Mouse (Mus musculus) megakaryocyte-erythroid progenitor cell, adult 5-6 weeks (primary cell): ENCODE results near the gene Rbms1. TPM values are rescaled to one million over a fixed set of nuclear protein-coding genes. Genes with fewer than 3 reads are reported as not detected.

ENCODE experiments used
- ATAC-seq: replicated peaks from 2 replicates; pipeline ENCODE4 v1.8.0; 2016; ENCODE audit warnings: mild to moderate bottlenecking, inconsistent platforms; ENCODE audit not compliant: severe bottlenecking, poor library complexity, low FRiP score, low TSS enrichment
- total RNA-seq, 2 experiments: library from RNA; stranded (forward) in 1 of 2; stranded (reverse) in 1 of 2; fragments of 200-1000, 215-1000 nt in 1 of 2; fragments of >200 nt in 1 of 2; fragmentation: Nextera tagmentation in 1 of 2; gene quantifications; 2 replicates each; pipeline ENCODE4 v1.2.3; 2014 to 2017

Rbms1 gene
- total RNA-seq, 2 experiments from 2014 or later: 8.9 to 16.4 TPM

- ATAC-seq: no peak
These were observed 165.9 kb downstream of the Rbms1 start for GRCm38 (mm10) chr2:60796969-60797669.

- ATAC-seq: no peak
These were observed 166.4 kb downstream of the Rbms1 start for GRCm38 (mm10) chr2:60796616-60796968.

- peak; percentile 34; the same call in 1 of the 2 replicates for ATAC-seq
These were observed 167.1 kb downstream of the Rbms1 start for GRCm38 (mm10) chr2:60795861-60796260.

- no peak for ATAC-seq
These were observed 170.5 kb downstream of the Rbms1 start for GRCm38 (mm10) chr2:60792506-60792905.

- no peak for ATAC-seq
These were observed 173.9 kb downstream of the Rbms1 start for GRCm38 (mm10) chr2:60789126-60789525.

- ATAC-seq: no peak
These were observed 174.7 kb downstream of the Rbms1 start for GRCm38 (mm10) chr2:60788173-60788908.

- ATAC-seq: no peak
These were observed 175.9 kb downstream of the Rbms1 start for GRCm38 (mm10) chr2:60787088-60787487.

GRCm38 (mm10) chr2:60786289-60786688, 176.7 kb downstream of the Rbms1 start:
- no peak for ATAC-seq

- peak; percentile 76 for ATAC-seq
These were observed 188.5 kb downstream of the Rbms1 start for GRCm38 (mm10) chr2:60774501-60774900.

GRCm38 (mm10) chr2:60773592-60773991, 189.4 kb downstream of the Rbms1 start:
- no peak for ATAC-seq

GRCm38 (mm10) chr2:60766420-60766819, 196.6 kb downstream of the Rbms1 start:
- ATAC-seq: no peak

- ATAC-seq: no peak
These were observed 206.8 kb downstream of the Rbms1 start for GRCm38 (mm10) chr2:60756218-60756617.

GRCm38 (mm10) chr2:60755101-60755500, 207.9 kb downstream of the Rbms1 start:
- ATAC-seq: no peak

GRCm38 (mm10) chr2:60751274-60751673, 211.7 kb downstream of the Rbms1 start:
- no peak for ATAC-seq

- ATAC-seq: no peak
These were observed 212.4 kb downstream of the Rbms1 start for GRCm38 (mm10) chr2:60750591-60750990.

GRCm38 (mm10) chr2:60748585-60748984, 214.4 kb downstream of the Rbms1 start:
- 0 out of 2 replicates have a peak, but pooled peaks have one; percentile 47 for ATAC-seq

GRCm38 (mm10) chr2:60747590-60747989, 215.4 kb downstream of the Rbms1 start:
- no peak for ATAC-seq

GRCm38 (mm10) chr2:60744674-60745073, 218.3 kb downstream of the Rbms1 start:
- ATAC-seq: no peak

- ATAC-seq: no peak
These were observed 223.4 kb downstream of the Rbms1 start for GRCm38 (mm10) chr2:60739389-60740137.

- ATAC-seq: no peak
These were observed 232.1 kb downstream of the Rbms1 start for GRCm38 (mm10) chr2:60730929-60731328.
